Mouse (Mus musculus): ENCODE results near the gene Rbm44. TPM values are rescaled to one million over a fixed set of nuclear protein-coding genes. Genes with fewer than 3 reads are reported as not detected.

The Rbm44 gene
- polyA plus RNA-seq, 1 experiment from 2014 or later, result 0.44 TPM

DNA sequence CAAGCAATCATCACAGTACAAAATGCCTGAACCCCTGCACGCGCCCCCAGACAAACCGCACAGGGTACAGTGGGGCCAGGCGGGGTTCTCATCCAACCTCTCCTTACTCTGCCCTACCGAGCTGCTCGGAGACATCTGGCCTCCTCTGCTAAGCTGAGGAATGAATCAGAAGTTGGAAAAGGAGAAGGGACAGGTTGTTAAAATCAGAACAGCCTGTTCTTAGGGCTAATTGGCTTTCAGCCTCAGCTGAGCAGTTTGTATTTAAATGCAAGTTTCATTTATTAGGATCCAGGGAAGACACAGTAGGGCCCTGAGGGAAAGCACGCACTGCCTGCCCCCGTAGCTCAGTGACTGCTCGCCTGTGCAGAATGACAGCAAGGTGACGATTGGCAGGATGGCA is 54.9 kb downstream of the Rbm44 start:
- no peaks in the 10 kb centered on the region for H3K9me3 ChIP-seq (ENCODE audit: control insufficient read depth, low read length)
- ATAC-seq, result no peak
- no peaks in the 10 kb centered on the region for H3K36me3 ChIP-seq (ENCODE audit: control insufficient read depth, insufficient read depth, low read length)
- no peak overlapping the region for H3K27ac ChIP-seq (ENCODE audit: low read length)
- H3K4me2 ChIP-seq (ENCODE audit: low read depth, low read length), result no peak overlapping the region
- no peak overlapping the region for H3K4me3 ChIP-seq (ENCODE audit: low read length)
- H3K9ac ChIP-seq (ENCODE audit: low read depth, low read length), result no peak overlapping the region
- WGBS, result 91% methylated on average over 10 of the region's 10 CpGs
- no peaks in the 10 kb centered on the region for H3K27me3 ChIP-seq (replicated peaks; ENCODE audit: control insufficient read depth, insufficient read depth, low read length)
- no peaks in the 10 kb centered on the region for H3K4me1 ChIP-seq (ENCODE audit: control insufficient read depth, insufficient read depth, low read length)

DNA sequence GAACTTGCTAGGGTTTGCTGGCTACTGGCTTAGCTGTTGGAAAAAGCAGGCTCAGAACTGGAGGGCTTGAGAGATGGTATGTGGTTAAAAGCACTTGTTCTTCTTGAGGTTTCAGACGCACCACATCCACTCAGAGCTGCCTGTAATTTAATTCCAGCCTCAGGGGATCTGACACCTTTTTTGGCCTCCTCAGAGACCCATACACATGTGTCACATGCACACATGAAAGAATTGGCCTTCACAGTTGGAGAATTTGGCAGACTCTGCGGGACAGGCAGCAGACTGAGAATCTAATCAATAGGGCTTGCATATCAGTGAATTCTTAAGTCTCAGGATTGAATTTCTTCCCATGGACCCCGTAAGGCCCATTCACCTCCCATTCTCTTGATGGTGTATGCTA is 56.2 kb downstream of the Rbm44 start:
- 55% methylated on average over 3 of the region's 3 CpGs for WGBS
- H3K36me3 ChIP-seq (ENCODE audit: control insufficient read depth, insufficient read depth, low read length), result no peaks in the 10 kb centered on the region
- no peaks in the 10 kb centered on the region for H3K4me1 ChIP-seq (ENCODE audit: control insufficient read depth, insufficient read depth, low read length)
- no peak overlapping the region for H3K4me2 ChIP-seq (ENCODE audit: low read depth, low read length)
- no peaks in the 10 kb centered on the region for H3K9me3 ChIP-seq (ENCODE audit: control insufficient read depth, low read length)
- no peak overlapping the region for H3K4me3 ChIP-seq (ENCODE audit: low read length)
- no peak for ATAC-seq
- no peak overlapping the region for H3K9ac ChIP-seq (ENCODE audit: low read depth, low read length)
- H3K27me3 ChIP-seq (replicated peaks; ENCODE audit: control insufficient read depth, insufficient read depth, low read length), result no peaks in the 10 kb centered on the region
- no peak overlapping the region for H3K27ac ChIP-seq (ENCODE audit: low read length)

DNA sequence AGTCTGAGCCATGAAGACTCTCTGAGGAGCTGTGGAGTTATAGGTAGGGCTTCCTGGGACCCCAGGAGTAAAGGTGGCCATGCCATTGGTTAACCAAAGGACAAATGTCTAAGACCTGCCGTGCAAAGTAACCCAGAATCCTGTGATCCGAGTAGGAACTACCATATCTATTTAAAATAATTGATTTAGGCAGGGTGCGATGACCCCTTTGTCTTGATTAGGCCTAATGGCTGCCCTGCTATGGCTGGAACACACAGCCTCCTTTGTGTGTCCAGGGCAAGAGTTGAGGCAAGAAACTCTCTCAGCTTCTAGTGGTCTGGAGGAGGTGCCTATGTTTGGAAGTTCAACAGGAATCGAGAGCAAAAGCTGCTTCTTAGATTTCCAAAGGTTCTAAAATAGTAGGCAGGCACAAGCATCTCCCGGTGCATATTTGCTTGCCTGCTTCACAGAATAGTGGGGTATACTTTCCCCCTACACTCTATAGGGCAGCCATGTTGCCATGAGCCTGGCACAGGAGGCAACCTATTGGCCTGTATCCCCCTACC is 59.4 kb downstream of the Rbm44 start:
- Histone ChIP-seq H3K9ac (ENCODE audit: low read depth, low read length) (no peak overlapping the region), H3K36me3 (ENCODE audit: control insufficient read depth, insufficient read depth, low read length) (no peaks in the 10 kb centered on the region), H3K4me2 (ENCODE audit: low read depth, low read length) (no peak overlapping the region), H3K4me1 (ENCODE audit: control insufficient read depth, insufficient read depth, low read length) (0 out of 2 replicates have a peak, but pooled peaks cover 2% of the 10 kb centered on the region), H3K4me3 (ENCODE audit: low read length) (no peak overlapping the region), H3K27ac (ENCODE audit: low read length) (no peak overlapping the region), H3K27me3 (replicated peaks; ENCODE audit: control insufficient read depth, insufficient read depth, low read length) (no peaks in the 10 kb centered on the region), H3K9me3 (ENCODE audit: control insufficient read depth, low read length) (no peaks in the 10 kb centered on the region)
- no peak for ATAC-seq
- 87% methylated on average over 5 of the region's 5 CpGs for WGBS

DNA sequence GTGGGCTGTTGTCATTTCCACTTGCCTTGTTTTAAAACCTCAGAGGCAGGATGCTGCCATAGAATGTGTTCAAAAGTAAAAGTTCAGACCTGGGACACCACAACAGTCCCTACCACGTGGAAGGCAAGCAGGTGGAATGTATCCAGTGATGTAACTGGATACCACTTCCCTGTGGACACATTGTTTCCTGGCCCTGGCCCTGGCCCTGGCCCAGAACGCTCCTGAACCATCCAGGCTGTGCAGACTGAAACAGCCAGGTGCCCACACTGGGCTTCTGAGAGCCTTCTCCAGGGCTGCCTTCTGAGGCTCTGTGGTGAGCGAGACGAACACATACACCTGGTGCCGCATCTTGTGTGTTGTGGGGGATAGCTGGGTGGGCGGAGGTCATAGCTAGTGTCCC is 60.8 kb downstream of the Rbm44 start:
- H3K27me3 ChIP-seq (replicated peaks; ENCODE audit: control insufficient read depth, insufficient read depth, low read length), result no peaks in the 10 kb centered on the region
- H3K4me3 ChIP-seq (ENCODE audit: low read length), result no peak overlapping the region
- no peak overlapping the region for H3K27ac ChIP-seq (ENCODE audit: low read length)
- 81% methylated on average over 6 of the region's 6 CpGs for WGBS
- no peak for ATAC-seq
- H3K9me3 ChIP-seq (ENCODE audit: control insufficient read depth, low read length), result no peaks in the 10 kb centered on the region
- no peak overlapping the region for H3K9ac ChIP-seq (ENCODE audit: low read depth, low read length)
- 0 out of 2 replicates have a peak, but pooled peaks cover 2% of the 10 kb centered on the region for H3K4me1 ChIP-seq (ENCODE audit: control insufficient read depth, insufficient read depth, low read length)
- no peaks in the 10 kb centered on the region for H3K36me3 ChIP-seq (ENCODE audit: control insufficient read depth, insufficient read depth, low read length)
- H3K4me2 ChIP-seq (ENCODE audit: low read depth, low read length), result no peak overlapping the region

DNA sequence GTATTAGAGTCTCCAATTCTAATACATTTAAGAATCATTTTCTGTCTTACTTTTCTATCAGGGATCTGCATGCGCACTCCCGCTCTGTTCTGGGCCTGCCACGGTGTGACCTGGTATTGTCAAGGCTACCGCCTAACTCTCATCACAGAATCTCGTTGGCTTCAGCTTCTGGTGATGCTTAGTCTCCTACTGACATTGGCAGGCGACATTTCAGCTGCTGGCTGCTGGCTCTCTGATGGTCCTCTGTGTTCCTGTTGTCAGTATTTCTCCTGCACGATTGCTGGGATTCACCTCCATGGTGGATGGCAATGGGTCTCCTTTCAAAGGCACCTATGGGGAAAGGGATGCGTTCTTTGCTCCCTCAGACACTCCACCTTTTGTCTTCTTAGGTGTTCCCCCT is 61.4 kb downstream of the Rbm44 start:
- WGBS, result 85% methylated on average over 8 of the region's 8 CpGs
- H3K9me3 ChIP-seq (ENCODE audit: control insufficient read depth, low read length), result no peaks in the 10 kb centered on the region
- H3K4me3 ChIP-seq (ENCODE audit: low read length), result no peak overlapping the region
- ATAC-seq, result no peak
- no peak overlapping the region for H3K9ac ChIP-seq (ENCODE audit: low read depth, low read length)
- no peaks in the 10 kb centered on the region for H3K36me3 ChIP-seq (ENCODE audit: control insufficient read depth, insufficient read depth, low read length)
- no peaks in the 10 kb centered on the region for H3K27me3 ChIP-seq (replicated peaks; ENCODE audit: control insufficient read depth, insufficient read depth, low read length)
- 0 out of 2 replicates have a peak, but pooled peaks cover 2% of the 10 kb centered on the region for H3K4me1 ChIP-seq (ENCODE audit: control insufficient read depth, insufficient read depth, low read length)
- no peak overlapping the region for H3K27ac ChIP-seq (ENCODE audit: low read length)
- no peak overlapping the region for H3K4me2 ChIP-seq (ENCODE audit: low read depth, low read length)

DNA sequence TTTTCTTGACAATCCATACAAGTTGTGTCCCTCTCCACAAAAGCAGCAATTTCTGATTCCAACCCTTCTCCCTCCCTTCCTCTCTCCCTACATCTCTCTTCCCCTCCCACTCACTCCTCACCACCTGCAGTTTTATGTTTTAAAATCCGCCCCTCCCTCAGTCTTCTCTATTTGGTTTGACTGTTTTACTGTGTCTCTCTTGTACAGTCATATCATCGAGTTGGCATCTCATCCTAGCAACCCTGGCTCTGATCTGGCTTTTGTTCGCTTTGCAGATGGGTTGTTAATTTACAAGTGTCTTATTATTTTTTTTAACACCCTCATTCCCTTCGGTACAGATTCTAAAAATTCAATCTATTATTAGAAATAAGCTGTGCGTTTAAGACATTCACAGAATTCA is 62.0 kb downstream of the Rbm44 start:
- Histone ChIP-seq H3K4me1 (ENCODE audit: control insufficient read depth, insufficient read depth, low read length) (0 out of 2 replicates have a peak, but pooled peaks cover 4% of the 10 kb centered on the region), H3K36me3 (ENCODE audit: control insufficient read depth, insufficient read depth, low read length) (no peaks in the 10 kb centered on the region), H3K4me3 (ENCODE audit: low read length) (no peak overlapping the region), H3K27me3 (replicated peaks; ENCODE audit: control insufficient read depth, insufficient read depth, low read length) (no peaks in the 10 kb centered on the region), H3K4me2 (ENCODE audit: low read depth, low read length) (no peak overlapping the region), H3K27ac (ENCODE audit: low read length) (no peak overlapping the region), H3K9me3 (ENCODE audit: control insufficient read depth, low read length) (no peaks in the 10 kb centered on the region), H3K9ac (ENCODE audit: low read depth, low read length) (no peak overlapping the region)
- WGBS, result 66% methylated on average over 5 of the region's 5 CpGs
- no peak for ATAC-seq

DNA sequence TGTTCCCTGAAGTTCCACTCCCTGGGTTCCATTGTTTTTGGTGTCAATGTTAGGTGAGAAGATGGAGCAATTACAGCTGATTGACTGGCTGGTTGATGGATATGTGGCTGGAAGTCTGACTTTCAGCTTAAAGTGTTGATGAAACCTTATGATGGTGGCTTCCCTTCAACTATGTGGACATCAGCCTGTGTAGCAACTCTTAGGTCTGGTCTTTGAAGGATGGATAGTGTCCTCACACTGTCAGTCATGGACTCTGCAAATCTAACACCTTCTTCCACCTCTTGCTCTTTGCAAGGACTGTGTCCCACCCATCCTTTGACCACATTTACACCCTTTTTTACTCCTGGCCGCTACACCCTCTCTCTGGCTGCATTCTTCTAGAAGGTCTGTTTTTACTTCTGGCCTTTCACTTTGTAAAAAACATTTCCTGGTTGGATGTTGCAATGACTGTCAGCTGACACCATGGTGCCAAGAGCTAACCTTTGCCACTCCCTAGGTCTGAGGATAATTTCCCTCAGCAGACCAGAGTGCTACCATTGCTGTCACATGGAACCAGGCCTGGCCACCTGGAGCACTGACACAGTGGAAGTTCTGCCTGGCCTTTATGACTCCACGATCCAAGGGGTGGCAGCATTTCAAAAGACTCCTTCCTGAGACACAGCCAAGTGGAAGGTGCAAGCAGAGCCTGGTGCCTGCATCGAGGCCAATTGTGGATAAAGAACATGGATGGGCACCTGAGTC is 62.6 kb downstream of the Rbm44 start:
- Histone ChIP-seq H3K4me2 (ENCODE audit: low read depth, low read length) (no peak overlapping the region), H3K27ac (ENCODE audit: low read length) (no peak overlapping the region), H3K4me1 (ENCODE audit: control insufficient read depth, insufficient read depth, low read length) (0 out of 2 replicates have a peak, but pooled peaks cover 4% of the 10 kb centered on the region), H3K4me3 (ENCODE audit: low read length) (no peak overlapping the region), H3K9me3 (ENCODE audit: control insufficient read depth, low read length) (no peaks in the 10 kb centered on the region), H3K9ac (ENCODE audit: low read depth, low read length) (no peak overlapping the region), H3K27me3 (replicated peaks; ENCODE audit: control insufficient read depth, insufficient read depth, low read length) (no peaks in the 10 kb centered on the region), H3K36me3 (ENCODE audit: control insufficient read depth, insufficient read depth, low read length) (no peaks in the 10 kb centered on the region)
- ATAC-seq, result peak; percentile 86
- WGBS, result 65% methylated on average over 3 of the region's 3 CpGs

DNA sequence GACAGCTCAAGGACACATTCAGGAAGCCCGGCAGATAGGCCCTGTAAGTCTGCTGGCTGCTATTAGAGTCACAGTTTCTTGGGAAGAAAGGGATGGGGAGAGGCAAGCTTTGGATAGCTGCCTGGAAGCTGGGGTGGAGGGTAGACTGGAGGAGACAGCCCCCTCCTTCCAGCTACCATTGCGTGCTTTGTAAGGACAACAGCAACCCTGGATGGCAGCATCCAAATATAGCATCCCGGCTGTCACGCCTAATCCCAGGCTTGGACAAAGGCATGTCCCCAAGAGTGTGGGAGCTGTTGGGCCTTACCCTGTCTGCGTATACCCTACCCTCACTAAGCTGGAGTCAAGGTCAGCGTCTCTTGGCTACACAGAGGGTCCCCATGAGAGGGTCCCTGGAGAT is 64.5 kb downstream of the Rbm44 start:
- no peak overlapping the region for H3K9ac ChIP-seq (ENCODE audit: low read depth, low read length)
- no peak for ATAC-seq

DNA sequence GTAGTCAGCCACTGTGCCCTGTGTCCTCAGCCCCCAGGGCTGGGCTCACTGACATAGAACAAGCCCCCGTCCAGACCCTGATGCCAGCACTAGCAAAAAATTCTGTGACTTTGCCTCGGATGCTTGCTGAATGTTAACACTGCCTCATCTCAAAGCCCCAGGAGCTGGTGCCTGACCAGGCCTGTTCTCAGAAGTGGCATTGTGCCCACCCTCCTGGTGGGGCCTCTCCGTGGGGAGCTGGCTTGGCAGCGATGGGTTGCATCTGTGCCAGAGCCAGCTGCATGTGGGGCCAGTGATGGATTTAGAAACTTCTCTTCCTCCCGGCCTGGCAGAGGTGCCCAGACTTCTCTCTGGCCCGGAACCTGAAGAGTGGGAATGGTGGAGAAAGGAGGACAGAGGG is 64.9 kb downstream of the Rbm44 start:
- ATAC-seq, result no peak
- Histone ChIP-seq H3K27me3 (replicated peaks; ENCODE audit: control insufficient read depth, insufficient read depth, low read length) (no peaks in the 10 kb centered on the region), H3K4me3 (ENCODE audit: low read length) (no peak overlapping the region), H3K4me1 (ENCODE audit: control insufficient read depth, insufficient read depth, low read length) (0 out of 2 replicates have a peak, but pooled peaks cover 7% of the 10 kb centered on the region), H3K36me3 (ENCODE audit: control insufficient read depth, insufficient read depth, low read length) (no peaks in the 10 kb centered on the region), H3K9me3 (ENCODE audit: control insufficient read depth, low read length) (no peaks in the 10 kb centered on the region), H3K27ac (ENCODE audit: low read length) (peak overlapping the region; percentile 9; the same call in 1 of the 2 replicates), H3K4me2 (ENCODE audit: low read depth, low read length) (no peak overlapping the region), H3K9ac (ENCODE audit: low read depth, low read length) (0 out of 2 replicates have a peak overlapping the region, but pooled peaks have one; percentile 3)
- 80% methylated on average over 6 of the region's 6 CpGs for WGBS

More for the DNA sequence above, 64.5 kb downstream of the Rbm44 start:
- Histone ChIP-seq H3K27me3 (replicated peaks; ENCODE audit: control insufficient read depth, insufficient read depth, low read length) (no peaks in the 10 kb centered on the region), H3K9me3 (ENCODE audit: control insufficient read depth, low read length) (no peaks in the 10 kb centered on the region), H3K36me3 (ENCODE audit: control insufficient read depth, insufficient read depth, low read length) (no peaks in the 10 kb centered on the region), H3K4me1 (ENCODE audit: control insufficient read depth, insufficient read depth, low read length) (0 out of 2 replicates have a peak, but pooled peaks cover 7% of the 10 kb centered on the region), H3K27ac (ENCODE audit: low read length) (peak overlapping the region; percentile 9; the same call in 1 of the 2 replicates), H3K4me2 (ENCODE audit: low read depth, low read length) (no peak overlapping the region), H3K4me3 (ENCODE audit: low read length) (no peak overlapping the region)
- 75% methylated on average over 6 of the region's 6 CpGs for WGBS
